Mouse (Mus musculus): ENCODE data around the gene Efcab5. TPM values are rescaled to one million over a fixed set of nuclear protein-coding genes. Genes with fewer than 3 reads are reported as not detected.

Gene Efcab5
- polyA plus RNA-seq, 1 experiment, result 1.1 TPM

DNA sequence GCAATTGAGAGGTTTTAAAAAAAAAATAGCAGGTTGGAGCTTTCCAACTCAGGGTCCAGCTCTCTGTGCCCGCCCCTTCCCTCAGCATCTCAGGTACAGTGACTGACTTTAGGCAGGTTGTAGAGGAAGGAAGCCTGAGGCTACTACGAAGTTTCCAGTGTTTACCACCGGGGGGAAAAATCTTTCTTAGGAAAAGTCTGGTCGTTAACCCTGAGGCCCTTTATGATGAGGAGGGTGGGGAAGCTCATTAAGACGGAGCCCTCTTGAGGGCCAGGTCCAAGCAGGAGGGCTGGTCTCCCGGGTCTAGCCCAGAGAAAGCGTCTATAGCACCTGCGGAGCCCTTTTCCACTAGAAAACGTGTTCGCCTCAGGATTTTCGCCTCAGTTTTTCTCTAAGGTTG is 26.7 kb upstream of the Efcab5 start:
- no peak for DNase-seq
- H3K27me3 ChIP-seq (ENCODE audit: control insufficient read depth, insufficient read depth, low read length), result no peaks in the 10 kb centered on the region
- peaks cover 3% of the 10 kb centered on the region; the same call in 1 of the 2 replicates for H3K4me1 ChIP-seq (replicated peaks; ENCODE audit: control insufficient read depth, insufficient read depth, low read length)
- WGBS, result 2% methylated on average over 11 of the region's 11 CpGs
- peak overlapping the region; percentile 60 for H3K4me3 ChIP-seq (ENCODE audit: control insufficient read depth, insufficient read depth, low read length)
- no peak for TF ChIP-seq POLR2A (IDR thresholded peaks at IDR 0.05; ENCODE audit: control insufficient read depth, extremely low read depth, insufficient read depth, low read length, poor library complexity)
- no peak for TF ChIP-seq CTCF (IDR thresholded peaks at IDR 0.05; ENCODE audit: borderline replicate concordance, control insufficient read depth, extremely low read depth, insufficient read depth, low read length, poor library complexity)
- H3K27ac ChIP-seq (ENCODE audit: control insufficient read depth, insufficient read depth, low read length), result peak overlapping the region; percentile 67
- no peaks in the 10 kb centered on the region for H3K36me3 ChIP-seq (ENCODE audit: control insufficient read depth, insufficient read depth, low read length)

DNA sequence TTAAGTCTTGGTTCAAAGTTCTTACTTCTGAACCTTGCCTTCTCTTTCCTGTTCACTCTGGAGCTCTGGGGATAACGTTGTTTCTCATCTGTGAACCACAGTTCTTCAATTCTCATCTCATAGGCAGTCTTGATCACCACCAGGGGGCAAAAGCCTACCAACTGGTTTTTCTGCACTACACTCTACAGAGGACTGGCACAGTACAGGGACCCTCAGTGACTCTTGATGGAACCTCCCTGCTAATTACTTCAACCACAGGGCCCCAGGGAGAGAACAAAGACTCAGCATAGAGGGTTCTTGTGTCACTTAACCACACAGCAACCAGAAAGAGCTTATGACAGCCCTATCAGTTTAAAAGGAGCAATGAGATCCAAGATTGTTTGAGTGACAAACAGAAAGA is 26.0 kb upstream of the Efcab5 start:
- Histone ChIP-seq H3K36me3 (ENCODE audit: control insufficient read depth, insufficient read depth, low read length) (no peaks in the 10 kb centered on the region), H3K4me3 (ENCODE audit: control insufficient read depth, insufficient read depth, low read length) (no peak overlapping the region), H3K27me3 (ENCODE audit: control insufficient read depth, insufficient read depth, low read length) (no peaks in the 10 kb centered on the region), H3K4me1 (replicated peaks; ENCODE audit: control insufficient read depth, insufficient read depth, low read length) (peaks cover 3% of the 10 kb centered on the region; the same call in 1 of the 2 replicates), H3K27ac (ENCODE audit: control insufficient read depth, insufficient read depth, low read length) (no peak overlapping the region)
- 0% methylated on average over 1 of the region's 1 CpGs for WGBS
- TF ChIP-seq POLR2A (IDR thresholded peaks at IDR 0.05; ENCODE audit: control insufficient read depth, extremely low read depth, insufficient read depth, low read length, poor library complexity) (no peak), CTCF (IDR thresholded peaks at IDR 0.05; ENCODE audit: borderline replicate concordance, control insufficient read depth, extremely low read depth, insufficient read depth, low read length, poor library complexity) (no peak)
- DNase-seq, result peak; percentile 70

DNA sequence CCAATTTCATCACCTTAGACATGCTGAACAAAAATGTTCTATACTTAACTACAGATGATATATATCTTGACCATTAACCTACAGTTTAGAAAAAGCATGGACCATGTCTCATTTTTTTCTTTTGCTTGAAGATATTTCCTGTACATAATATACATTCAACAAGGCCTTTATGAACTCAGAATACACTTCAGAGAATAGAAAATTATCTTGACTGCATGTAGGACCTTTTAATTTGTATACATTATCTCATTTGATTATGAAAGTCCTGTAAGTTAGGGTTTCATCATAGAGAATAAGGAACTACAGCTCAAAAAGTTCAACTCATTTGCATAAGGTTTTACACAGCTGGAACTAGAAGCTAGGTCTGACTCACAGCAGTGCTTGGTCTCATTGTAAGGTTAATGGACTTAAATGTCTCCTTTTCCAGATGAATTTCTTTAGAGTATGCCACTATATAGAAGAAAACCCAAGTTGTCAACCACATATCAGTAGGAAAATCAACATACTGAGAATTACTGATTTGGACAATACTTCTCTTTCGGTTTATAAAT is 25.4 kb upstream of the Efcab5 start:
- Histone ChIP-seq H3K27me3 (ENCODE audit: control insufficient read depth, insufficient read depth, low read length) (no peaks in the 10 kb centered on the region), H3K4me1 (replicated peaks; ENCODE audit: control insufficient read depth, insufficient read depth, low read length) (peaks cover 3% of the 10 kb centered on the region; the same call in 1 of the 2 replicates), H3K36me3 (ENCODE audit: control insufficient read depth, insufficient read depth, low read length) (no peaks in the 10 kb centered on the region), H3K4me3 (ENCODE audit: control insufficient read depth, insufficient read depth, low read length) (no peak overlapping the region), H3K27ac (ENCODE audit: control insufficient read depth, insufficient read depth, low read length) (no peak overlapping the region)
- DNase-seq, result no peak
- WGBS, result 92% methylated on average over 1 of the region's 1 CpGs
- TF ChIP-seq CTCF (IDR thresholded peaks at IDR 0.05; ENCODE audit: borderline replicate concordance, control insufficient read depth, extremely low read depth, insufficient read depth, low read length, poor library complexity), result no peak
- TF ChIP-seq POLR2A (IDR thresholded peaks at IDR 0.05; ENCODE audit: control insufficient read depth, extremely low read depth, insufficient read depth, low read length, poor library complexity), result no peak

DNA sequence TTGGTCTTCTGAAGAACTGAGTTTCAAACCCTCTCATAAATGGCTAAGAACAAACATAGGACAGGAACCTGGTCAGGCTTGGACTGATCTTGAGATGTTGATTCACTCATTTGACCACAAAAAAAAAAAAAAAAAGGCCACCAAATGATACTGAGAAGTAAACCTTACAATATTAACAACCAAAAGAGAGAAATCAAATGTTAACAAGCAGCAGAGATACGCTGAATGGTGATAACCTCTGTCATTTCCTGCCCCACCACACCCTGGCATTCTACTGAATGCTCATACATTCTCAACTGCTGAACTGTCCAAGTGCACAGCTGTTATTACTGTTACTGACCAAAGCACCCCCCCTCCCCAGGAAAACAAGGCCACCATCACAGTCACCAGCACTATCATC is 11.9 kb upstream of the Efcab5 start:
- H3K27me3 ChIP-seq (ENCODE audit: control insufficient read depth, insufficient read depth, low read length), result no peaks in the 10 kb centered on the region
- WGBS, result 71% methylated on average over 1 of the region's 1 CpGs
- H3K4me3 ChIP-seq (ENCODE audit: control insufficient read depth, insufficient read depth, low read length), result no peak overlapping the region
- H3K27ac ChIP-seq (ENCODE audit: control insufficient read depth, insufficient read depth, low read length), result no peak overlapping the region
- no peaks in the 10 kb centered on the region for H3K36me3 ChIP-seq (ENCODE audit: control insufficient read depth, insufficient read depth, low read length)
- DNase-seq, result no peak
- TF ChIP-seq POLR2A (IDR thresholded peaks at IDR 0.05; ENCODE audit: control insufficient read depth, extremely low read depth, insufficient read depth, low read length, poor library complexity) (no peak), CTCF (IDR thresholded peaks at IDR 0.05; ENCODE audit: borderline replicate concordance, control insufficient read depth, extremely low read depth, insufficient read depth, low read length, poor library complexity) (no peak)
- H3K4me1 ChIP-seq (replicated peaks; ENCODE audit: control insufficient read depth, insufficient read depth, low read length), result no peaks in the 10 kb centered on the region

DNA sequence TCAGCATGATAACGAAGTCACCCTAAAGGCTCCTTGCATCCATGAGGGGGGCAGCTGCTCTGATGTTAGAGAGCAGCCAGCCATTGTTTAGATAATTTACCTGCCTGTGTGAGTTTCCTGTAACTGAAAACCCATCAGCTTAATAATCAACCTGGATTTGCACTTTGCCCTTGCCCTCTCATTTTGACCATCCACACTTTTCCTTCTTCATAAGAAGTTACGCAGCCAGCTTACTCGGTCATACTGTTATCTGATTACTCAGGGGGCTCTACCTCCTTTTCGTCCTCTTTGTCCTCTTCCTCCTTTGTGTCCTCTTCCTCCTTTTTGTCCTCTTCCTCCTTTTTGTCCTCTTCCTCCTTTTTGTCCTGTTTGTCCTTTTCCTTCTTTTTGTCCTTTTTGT is 10.9 kb upstream of the Efcab5 start:
- Histone ChIP-seq H3K36me3 (ENCODE audit: control insufficient read depth, insufficient read depth, low read length) (no peaks in the 10 kb centered on the region), H3K4me1 (replicated peaks; ENCODE audit: control insufficient read depth, insufficient read depth, low read length) (no peaks in the 10 kb centered on the region), H3K27ac (ENCODE audit: control insufficient read depth, insufficient read depth, low read length) (no peak overlapping the region), H3K27me3 (ENCODE audit: control insufficient read depth, insufficient read depth, low read length) (no peaks in the 10 kb centered on the region), H3K4me3 (ENCODE audit: control insufficient read depth, insufficient read depth, low read length) (no peak overlapping the region)
- TF ChIP-seq POLR2A (IDR thresholded peaks at IDR 0.05; ENCODE audit: control insufficient read depth, extremely low read depth, insufficient read depth, low read length, poor library complexity) (no peak), CTCF (IDR thresholded peaks at IDR 0.05; ENCODE audit: borderline replicate concordance, control insufficient read depth, extremely low read depth, insufficient read depth, low read length, poor library complexity) (no peak)
- WGBS, result 81% methylated on average over 4 of the region's 4 CpGs
- no peak for DNase-seq

DNA sequence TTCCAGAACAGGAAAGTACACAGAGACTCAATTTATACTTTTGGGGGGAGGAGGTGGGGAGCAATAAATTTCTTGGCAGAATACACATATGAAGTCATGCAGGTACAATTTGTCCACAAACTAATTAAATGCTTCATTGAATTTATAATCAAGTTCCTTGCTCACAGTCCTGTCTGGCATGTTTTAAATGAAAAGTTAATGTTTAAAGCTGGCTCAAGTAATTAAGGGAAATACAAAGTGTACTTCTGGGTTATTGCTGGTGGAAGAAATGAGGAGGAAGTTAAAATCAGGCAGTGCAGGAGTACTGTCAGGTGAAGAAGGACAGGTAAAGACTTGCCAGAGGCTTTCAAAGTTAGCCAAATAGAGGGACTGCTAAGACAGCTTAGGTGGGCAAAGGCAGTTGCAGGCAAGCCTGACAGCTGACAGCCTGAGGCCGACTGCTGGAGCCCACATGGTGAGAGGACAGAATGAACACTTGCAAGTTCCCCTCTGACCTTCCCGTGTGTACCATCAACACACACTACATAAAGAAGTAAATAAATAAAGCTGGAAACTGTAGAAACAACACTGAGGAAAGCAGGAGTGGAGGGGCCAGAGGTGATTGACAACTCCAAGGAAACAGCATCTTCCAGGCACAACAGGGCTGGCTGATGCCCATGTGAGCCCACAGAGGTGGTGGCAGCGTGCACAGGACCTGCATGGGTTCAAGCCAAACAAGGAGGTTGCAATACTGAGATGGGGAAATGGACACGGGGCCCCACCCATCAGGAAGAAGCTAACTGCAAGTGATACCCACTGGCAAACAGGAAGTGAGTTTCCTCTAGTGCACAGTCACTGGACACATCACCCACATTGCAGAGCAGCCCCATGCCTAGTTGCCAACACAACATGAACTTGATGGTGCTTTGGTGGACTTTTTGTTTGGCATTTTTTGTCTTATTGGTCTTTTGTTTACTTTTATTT is 7.7 kb upstream of the Efcab5 start:
- H3K36me3 ChIP-seq (ENCODE audit: control insufficient read depth, insufficient read depth, low read length), result no peaks in the 10 kb centered on the region
- TF ChIP-seq CTCF (IDR thresholded peaks at IDR 0.05; ENCODE audit: borderline replicate concordance, control insufficient read depth, extremely low read depth, insufficient read depth, low read length, poor library complexity), result no peak
- no peak for TF ChIP-seq POLR2A (IDR thresholded peaks at IDR 0.05; ENCODE audit: control insufficient read depth, extremely low read depth, insufficient read depth, low read length, poor library complexity)
- no peaks in the 10 kb centered on the region for H3K27me3 ChIP-seq (ENCODE audit: control insufficient read depth, insufficient read depth, low read length)
- no peak overlapping the region for H3K4me3 ChIP-seq (ENCODE audit: control insufficient read depth, insufficient read depth, low read length)
- no peak overlapping the region for H3K27ac ChIP-seq (ENCODE audit: control insufficient read depth, insufficient read depth, low read length)
- DNase-seq, result no peak
- H3K4me1 ChIP-seq (replicated peaks; ENCODE audit: control insufficient read depth, insufficient read depth, low read length), result no peaks in the 10 kb centered on the region
- 55% methylated on average over 4 of the region's 4 CpGs for WGBS
